Mouse (Mus musculus): Measurements from ENCODE around the gene Sycp2. TPM values are rescaled to one million over a fixed set of nuclear protein-coding genes. Genes with fewer than 3 reads are reported as not detected.

The Sycp2 gene
- polyA plus RNA-seq, 1 experiment, result 0.21 TPM

DNA sequence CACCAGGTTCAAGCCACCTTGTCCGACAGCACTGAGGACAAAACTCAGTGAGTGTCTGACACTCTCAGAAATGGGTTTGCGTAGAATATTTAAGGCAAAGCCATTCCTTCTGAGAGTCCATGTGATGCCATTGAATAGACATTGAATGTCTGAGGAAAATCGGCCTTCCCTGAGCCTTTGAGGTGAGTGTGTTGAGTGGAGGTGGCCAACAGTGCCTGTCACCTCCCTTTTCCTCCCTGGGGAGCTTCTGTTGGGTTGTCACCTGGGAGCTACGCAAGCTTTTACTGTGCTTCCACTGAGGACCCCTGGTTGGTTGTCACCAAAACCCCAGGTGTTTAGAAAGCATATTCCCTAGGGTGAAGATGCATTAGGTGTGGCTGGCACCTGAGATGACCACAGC lies 21.2 kb upstream of the Sycp2 start:
- no peak overlapping the region for H3K27ac ChIP-seq (ENCODE audit: insufficient read depth, low read depth, low read length)
- no peak overlapping the region for H3K4me3 ChIP-seq (ENCODE audit: insufficient read depth, low read length)
- TF ChIP-seq POLR2A (IDR thresholded peaks at IDR 0.05; ENCODE audit: borderline replicate concordance, low read depth, low read length) (no peak), CTCF (IDR thresholded peaks at IDR 0.05; ENCODE audit: low read depth, low read length) (no peak)
- H3K4me1 ChIP-seq (ENCODE audit: control insufficient read depth, insufficient read depth, low read length), result no peaks in the 10 kb centered on the region

DNA sequence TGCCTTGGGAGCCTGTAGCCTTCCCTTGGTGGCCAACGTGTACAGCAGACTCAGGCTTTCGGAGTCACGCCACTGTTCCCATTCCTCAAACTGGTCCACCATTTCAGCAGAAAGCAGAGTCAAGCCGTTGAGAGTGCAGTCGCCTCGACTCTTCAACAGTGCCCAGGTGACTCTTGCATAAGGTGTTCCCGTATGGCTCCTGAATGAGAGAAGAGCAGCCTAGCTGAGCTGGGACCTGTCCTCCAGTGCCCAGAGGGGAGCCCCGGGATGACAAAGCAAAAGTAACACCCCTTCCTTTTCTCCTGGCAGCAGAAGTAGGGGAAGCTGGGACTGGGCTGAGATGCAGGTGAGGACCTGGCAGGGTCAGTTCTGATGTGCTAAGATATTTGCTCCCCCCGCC lies 20.7 kb upstream of the Sycp2 start:
- H3K4me1 ChIP-seq (ENCODE audit: control insufficient read depth, insufficient read depth, low read length), result no peaks in the 10 kb centered on the region
- TF ChIP-seq POLR2A (IDR thresholded peaks at IDR 0.05; ENCODE audit: borderline replicate concordance, low read depth, low read length), result no peak
- TF ChIP-seq CTCF (IDR thresholded peaks at IDR 0.05; ENCODE audit: low read depth, low read length), result no peak

DNA sequence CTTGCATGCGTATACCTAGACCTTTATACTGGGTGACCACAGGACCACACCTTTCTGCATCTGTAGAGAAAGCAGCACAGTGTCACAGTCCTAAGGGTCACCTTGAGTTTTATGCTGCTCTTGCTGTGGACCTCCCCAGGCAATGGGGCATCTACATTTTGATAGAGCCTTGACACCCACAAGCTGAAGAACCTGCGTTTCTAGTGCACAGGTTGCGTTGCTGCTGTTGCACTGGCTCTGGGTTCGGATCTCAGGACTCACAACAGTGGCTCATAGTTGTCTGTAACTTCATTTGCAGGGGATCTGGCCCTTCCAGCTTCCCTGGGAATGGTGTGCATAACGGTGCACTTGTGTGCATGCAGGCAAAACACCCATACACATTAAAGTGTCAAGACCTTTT lies 19.7 kb upstream of the Sycp2 start:
- H3K4me3 ChIP-seq (ENCODE audit: insufficient read depth, low read length), result no peak overlapping the region
- TF ChIP-seq POLR2A (IDR thresholded peaks at IDR 0.05; ENCODE audit: borderline replicate concordance, low read depth, low read length), result no peak
- no peak for TF ChIP-seq CTCF (IDR thresholded peaks at IDR 0.05; ENCODE audit: low read depth, low read length)
- H3K4me1 ChIP-seq (ENCODE audit: control insufficient read depth, insufficient read depth, low read length), result no peaks in the 10 kb centered on the region
- H3K27ac ChIP-seq (ENCODE audit: insufficient read depth, low read depth, low read length), result no peak overlapping the region

More for the DNA sequence above, 20.7 kb upstream of the Sycp2 start:
- H3K27ac ChIP-seq (ENCODE audit: insufficient read depth, low read depth, low read length), result no peak overlapping the region
- no peak overlapping the region for H3K4me3 ChIP-seq (ENCODE audit: insufficient read depth, low read length)

DNA sequence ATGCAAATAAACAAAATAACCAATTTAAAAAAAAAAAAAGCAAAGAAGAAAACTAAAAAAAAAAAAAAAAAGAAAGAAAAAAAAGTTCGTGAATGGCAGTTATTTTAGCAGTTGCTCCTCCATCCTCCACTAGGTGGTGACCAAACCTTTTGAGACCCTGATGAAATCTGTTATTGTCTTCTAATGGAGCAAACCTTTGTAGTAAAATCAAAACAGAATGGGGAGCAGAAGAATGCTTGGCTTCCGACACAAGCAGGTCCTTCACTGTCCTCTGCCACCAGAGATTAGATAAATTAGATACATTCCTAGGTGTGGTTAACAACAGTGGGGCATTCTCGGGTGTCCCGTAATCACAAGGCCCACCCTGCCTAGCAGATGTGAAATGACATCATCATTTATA lies 18.7 kb upstream of the Sycp2 start:
- Histone ChIP-seq H3K4me1 (ENCODE audit: control insufficient read depth, insufficient read depth, low read length) (no peaks in the 10 kb centered on the region), H3K4me3 (ENCODE audit: insufficient read depth, low read length) (no peak overlapping the region), H3K27ac (ENCODE audit: insufficient read depth, low read depth, low read length) (no peak overlapping the region)
- TF ChIP-seq POLR2A (IDR thresholded peaks at IDR 0.05; ENCODE audit: borderline replicate concordance, low read depth, low read length), result no peak
- TF ChIP-seq CTCF (IDR thresholded peaks at IDR 0.05; ENCODE audit: low read depth, low read length), result no peak

DNA sequence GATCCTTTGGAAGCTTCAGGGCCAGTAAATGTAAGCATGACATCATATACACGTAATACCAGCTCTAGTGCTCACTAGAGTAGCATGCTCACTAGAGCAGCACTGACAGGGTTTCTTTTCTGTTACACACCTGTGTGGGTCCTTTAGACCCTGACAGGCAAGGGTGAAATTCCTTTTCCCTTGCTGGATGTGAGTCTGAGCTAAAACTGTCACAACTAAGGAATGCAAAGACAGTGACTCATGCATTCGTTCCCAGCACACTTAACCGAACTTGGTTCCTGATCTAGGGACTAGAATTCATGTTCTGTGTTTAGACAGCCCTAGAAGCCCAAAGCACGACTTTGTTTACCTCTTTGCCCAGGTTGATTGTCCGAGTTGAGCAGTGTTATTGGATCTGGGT lies 15.7 kb upstream of the Sycp2 start:
- no peak overlapping the region for H3K4me3 ChIP-seq (ENCODE audit: insufficient read depth, low read length)
- H3K27ac ChIP-seq (ENCODE audit: insufficient read depth, low read depth, low read length), result no peak overlapping the region
- H3K4me1 ChIP-seq (ENCODE audit: control insufficient read depth, insufficient read depth, low read length), result no peaks in the 10 kb centered on the region
- no peak for TF ChIP-seq CTCF (IDR thresholded peaks at IDR 0.05; ENCODE audit: low read depth, low read length)
- TF ChIP-seq POLR2A (IDR thresholded peaks at IDR 0.05; ENCODE audit: borderline replicate concordance, low read depth, low read length), result no peak

DNA sequence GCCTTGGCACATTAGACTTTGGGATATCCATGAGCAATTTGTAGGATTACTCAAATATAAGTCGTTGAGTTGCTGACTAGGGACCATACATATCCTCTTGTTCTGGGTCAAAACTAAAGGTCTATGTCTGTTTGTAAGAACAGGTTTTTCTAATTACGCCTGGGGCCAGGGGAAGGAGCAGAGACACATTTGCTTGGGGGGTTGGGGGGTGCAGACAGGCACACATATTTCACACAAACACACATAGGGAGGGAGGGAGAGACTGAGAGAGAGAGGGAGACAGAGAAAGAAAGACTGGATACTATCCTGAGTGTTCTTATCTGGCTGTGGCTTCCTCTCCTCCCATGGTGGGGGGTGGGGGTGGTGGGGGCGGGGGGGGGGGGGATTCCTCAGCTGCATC lies 14.7 kb upstream of the Sycp2 start:
- no peak for TF ChIP-seq CTCF (IDR thresholded peaks at IDR 0.05; ENCODE audit: low read depth, low read length)
- no peak for TF ChIP-seq POLR2A (IDR thresholded peaks at IDR 0.05; ENCODE audit: borderline replicate concordance, low read depth, low read length)
- H3K27ac ChIP-seq (ENCODE audit: insufficient read depth, low read depth, low read length), result no peak overlapping the region
- H3K4me1 ChIP-seq (ENCODE audit: control insufficient read depth, insufficient read depth, low read length), result no peaks in the 10 kb centered on the region
- H3K4me3 ChIP-seq (ENCODE audit: insufficient read depth, low read length), result no peak overlapping the region

DNA sequence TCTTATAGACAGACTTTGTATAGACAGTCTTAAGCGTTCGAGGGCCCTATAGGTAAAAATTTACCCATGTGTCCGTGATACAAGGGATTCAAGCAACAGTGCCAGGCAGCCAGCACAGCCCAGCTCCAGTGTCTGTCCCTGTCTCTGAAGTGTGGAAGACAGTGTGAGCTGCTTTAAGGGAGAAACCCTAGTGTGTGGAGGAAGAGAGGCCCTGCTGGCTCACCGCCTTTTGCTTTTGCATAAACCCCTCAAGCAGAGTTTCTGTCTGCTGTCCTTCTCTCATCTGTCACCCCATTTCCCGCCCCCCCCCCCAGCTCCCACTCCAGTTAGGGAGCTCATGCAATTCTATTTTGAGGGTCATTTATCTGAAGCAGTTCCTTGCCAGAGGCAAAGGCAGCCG lies 14.1 kb upstream of the Sycp2 start:
- TF ChIP-seq POLR2A (IDR thresholded peaks at IDR 0.05; ENCODE audit: borderline replicate concordance, low read depth, low read length) (no peak), CTCF (IDR thresholded peaks at IDR 0.05; ENCODE audit: low read depth, low read length) (no peak)
- Histone ChIP-seq H3K4me3 (ENCODE audit: insufficient read depth, low read length) (no peak overlapping the region), H3K27ac (ENCODE audit: insufficient read depth, low read depth, low read length) (no peak overlapping the region), H3K4me1 (ENCODE audit: control insufficient read depth, insufficient read depth, low read length) (no peaks in the 10 kb centered on the region)

DNA sequence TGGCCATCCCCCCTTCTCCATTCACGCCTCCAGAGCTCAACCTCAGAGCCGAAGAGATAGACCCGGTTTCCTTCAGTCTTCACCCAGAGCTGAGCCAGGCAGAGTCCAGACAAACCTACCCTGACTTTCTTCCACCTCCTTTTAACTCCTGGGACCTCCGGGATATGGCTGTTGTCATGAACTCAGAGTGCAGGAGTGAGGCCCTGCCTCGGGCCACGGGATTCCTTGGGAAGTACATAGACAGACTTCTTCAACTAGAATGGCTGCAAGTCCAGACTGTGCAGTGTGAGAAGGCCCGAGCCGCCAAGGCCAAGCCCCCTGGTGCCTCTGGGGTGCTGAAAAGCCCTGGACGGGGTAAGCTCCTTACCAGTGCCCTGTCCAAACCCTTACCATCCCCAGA lies 13.1 kb upstream of the Sycp2 start:
- TF ChIP-seq POLR2A (IDR thresholded peaks at IDR 0.05; ENCODE audit: borderline replicate concordance, low read depth, low read length) (no peak), CTCF (IDR thresholded peaks at IDR 0.05; ENCODE audit: low read depth, low read length) (no peak)
- Histone ChIP-seq H3K4me1 (ENCODE audit: control insufficient read depth, insufficient read depth, low read length) (no peaks in the 10 kb centered on the region), H3K4me3 (ENCODE audit: insufficient read depth, low read length) (no peak overlapping the region), H3K27ac (ENCODE audit: insufficient read depth, low read depth, low read length) (no peak overlapping the region)

DNA sequence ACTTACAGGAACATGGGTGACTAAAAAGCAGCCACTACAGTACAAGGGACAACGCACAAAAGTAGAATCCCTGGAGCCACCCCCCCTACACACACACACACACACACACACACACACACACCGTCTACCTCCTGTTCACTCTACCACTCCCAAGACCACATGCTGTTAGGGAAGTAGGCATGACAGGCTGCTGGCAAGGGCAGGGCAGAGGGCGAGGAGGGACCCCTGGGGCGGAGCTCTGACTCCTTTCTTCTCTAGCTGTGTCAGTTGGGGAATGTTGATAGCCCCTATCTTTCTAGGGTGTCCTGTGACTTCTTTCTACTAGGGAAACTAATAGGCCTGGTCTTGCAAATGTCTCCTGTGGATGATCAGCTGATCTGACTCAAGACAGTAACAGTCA lies 9.5 kb upstream of the Sycp2 start:
- Histone ChIP-seq H3K27ac (ENCODE audit: insufficient read depth, low read depth, low read length) (no peak overlapping the region), H3K4me1 (ENCODE audit: control insufficient read depth, insufficient read depth, low read length) (no peaks in the 10 kb centered on the region), H3K4me3 (ENCODE audit: insufficient read depth, low read length) (no peak overlapping the region)
- TF ChIP-seq CTCF (IDR thresholded peaks at IDR 0.05; ENCODE audit: low read depth, low read length) (no peak), POLR2A (IDR thresholded peaks at IDR 0.05; ENCODE audit: borderline replicate concordance, low read depth, low read length) (no peak)

DNA sequence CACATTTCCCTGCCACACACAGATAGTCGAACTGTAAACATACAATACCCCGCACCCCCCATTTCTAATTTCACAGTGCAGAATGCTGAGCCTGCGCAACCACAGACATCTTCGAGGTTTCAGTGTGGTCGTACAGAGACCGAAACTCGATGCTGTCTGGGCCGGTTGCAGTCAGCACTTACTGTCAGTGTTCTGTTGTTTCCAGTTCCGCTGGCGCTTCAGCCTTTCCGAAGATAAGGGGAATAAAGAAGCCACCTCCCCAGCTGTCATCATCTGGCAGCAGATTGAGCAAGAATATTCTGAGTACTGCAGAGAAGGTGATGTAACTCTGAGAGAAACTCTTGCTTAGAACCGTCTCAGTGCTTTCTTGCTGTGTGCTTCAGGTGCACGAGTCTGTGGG lies 8.9 kb upstream of the Sycp2 start:
- Histone ChIP-seq H3K4me3 (ENCODE audit: insufficient read depth, low read length) (no peak overlapping the region), H3K27ac (ENCODE audit: insufficient read depth, low read depth, low read length) (no peak overlapping the region)

DNA sequence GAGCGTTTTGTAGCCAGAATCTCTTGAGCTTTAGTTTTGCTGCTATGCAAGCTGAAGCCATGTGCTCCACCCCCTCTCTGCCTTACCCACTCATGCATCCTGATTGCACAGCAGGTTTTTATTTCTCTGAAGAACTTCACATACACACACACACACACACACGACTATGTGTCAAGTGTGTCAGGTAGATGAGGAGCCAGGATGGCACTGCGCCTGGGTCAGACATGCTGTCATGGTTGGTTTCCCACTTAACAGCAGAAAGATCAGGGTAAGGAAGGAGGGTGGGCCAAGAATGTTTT lies 7.6 kb upstream of the Sycp2 start:
- H3K27ac ChIP-seq (ENCODE audit: insufficient read depth, low read depth, low read length), result no peak overlapping the region
- no peak overlapping the region for H3K4me3 ChIP-seq (ENCODE audit: insufficient read depth, low read length)
- TF ChIP-seq CTCF (IDR thresholded peaks at IDR 0.05; ENCODE audit: low read depth, low read length) (no peak), POLR2A (IDR thresholded peaks at IDR 0.05; ENCODE audit: borderline replicate concordance, low read depth, low read length) (no peak)
- no peaks in the 10 kb centered on the region for H3K4me1 ChIP-seq (ENCODE audit: control insufficient read depth, insufficient read depth, low read length)

More for the DNA sequence above, 8.9 kb upstream of the Sycp2 start:
- H3K4me1 ChIP-seq (ENCODE audit: control insufficient read depth, insufficient read depth, low read length), result no peaks in the 10 kb centered on the region
- TF ChIP-seq POLR2A (IDR thresholded peaks at IDR 0.05; ENCODE audit: borderline replicate concordance, low read depth, low read length) (no peak), CTCF (IDR thresholded peaks at IDR 0.05; ENCODE audit: low read depth, low read length) (no peak)

All from bone marrow macrophage, adult 2 months (primary cell).